Mouse (Mus musculus) erythroblast, embryonic 14.5 days (primary cell): ENCODE data around the gene Wdr86. TPM values are rescaled to one million over a fixed set of nuclear protein-coding genes. Genes with fewer than 3 reads are reported as not detected.

ENCODE experiments used
- H3K27me3 ChIP-seq: 2 replicates; pipeline ENCODE4 v1.6.1; 2012; ENCODE audit warnings: inconsistent platforms; ENCODE audit not compliant: control insufficient read depth
- H3K36me3 ChIP-seq: 2 replicates; pipeline ENCODE4 v1.6.1; 2012; ENCODE audit warnings: mild to moderate bottlenecking, inconsistent platforms; ENCODE audit not compliant: control insufficient read depth
- H3K4me1 ChIP-seq: 2 replicates; pipeline ENCODE4 v1.6.1; 2012; ENCODE audit warnings: inconsistent platforms; ENCODE audit not compliant: control insufficient read depth
- H3K4me3 ChIP-seq: replicated peaks from 2 replicates; pipeline ENCODE3; 2012; ENCODE audit warnings: moderate library complexity, mild to moderate bottlenecking, inconsistent platforms
- H3K9me3 ChIP-seq: 2 replicates; pipeline ENCODE4 v1.6.1; 2012; ENCODE audit warnings: low read length, inconsistent platforms, mixed read lengths; ENCODE audit not compliant: control insufficient read depth
- GATA1 ChIP-seq: IDR thresholded peaks from 2 replicates; pipeline ENCODE4 v1.6.1; 2012; ENCODE audit warnings: low read length, inconsistent platforms, mixed read lengths
- TAL1 ChIP-seq: IDR thresholded peaks from 3 replicates; pipeline ENCODE4 v1.6.1; 2012; ENCODE audit warnings: low read length, inconsistent platforms, mixed read lengths
- polyA plus RNA-seq: library from polyadenylated mRNA; stranded (reverse); fragments of >175 nt; gene quantifications from 2 replicates; pipeline ENCODE4 v1.2.3, GENCODE M21; 2012

The Wdr86 gene
- polyA plus RNA-seq, 1 experiment: not detected

DNA sequence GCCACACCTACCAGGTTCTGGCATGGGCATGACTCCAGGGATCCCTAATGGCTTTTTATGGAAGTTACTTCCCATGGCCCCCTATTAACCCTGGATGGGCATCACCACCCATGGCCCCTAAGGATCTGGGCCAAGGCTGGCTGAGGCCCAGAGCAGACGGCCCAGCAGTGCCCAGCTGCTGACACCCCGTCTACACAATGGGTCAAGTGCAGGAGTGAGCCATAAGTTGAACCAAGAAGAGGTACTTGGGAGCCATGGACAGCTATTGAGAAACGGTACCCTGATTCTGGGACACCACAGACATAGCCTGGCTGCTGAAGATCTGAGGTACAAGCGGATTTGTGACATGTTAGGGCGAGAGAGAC is 6.3 kb downstream of the Wdr86 start:
- Histone ChIP-seq H3K4me3 (no peak overlapping the region), H3K9me3 (no peaks in the 10 kb centered on the region), H3K36me3 (no peaks in the 10 kb centered on the region), H3K27me3 (peaks cover 11% of the 10 kb centered on the region), H3K4me1 (peaks cover 2% of the 10 kb centered on the region; the same call in 1 of the 2 replicates)
- no peak for TF ChIP-seq TAL1
- TF ChIP-seq GATA1: no peak

DNA sequence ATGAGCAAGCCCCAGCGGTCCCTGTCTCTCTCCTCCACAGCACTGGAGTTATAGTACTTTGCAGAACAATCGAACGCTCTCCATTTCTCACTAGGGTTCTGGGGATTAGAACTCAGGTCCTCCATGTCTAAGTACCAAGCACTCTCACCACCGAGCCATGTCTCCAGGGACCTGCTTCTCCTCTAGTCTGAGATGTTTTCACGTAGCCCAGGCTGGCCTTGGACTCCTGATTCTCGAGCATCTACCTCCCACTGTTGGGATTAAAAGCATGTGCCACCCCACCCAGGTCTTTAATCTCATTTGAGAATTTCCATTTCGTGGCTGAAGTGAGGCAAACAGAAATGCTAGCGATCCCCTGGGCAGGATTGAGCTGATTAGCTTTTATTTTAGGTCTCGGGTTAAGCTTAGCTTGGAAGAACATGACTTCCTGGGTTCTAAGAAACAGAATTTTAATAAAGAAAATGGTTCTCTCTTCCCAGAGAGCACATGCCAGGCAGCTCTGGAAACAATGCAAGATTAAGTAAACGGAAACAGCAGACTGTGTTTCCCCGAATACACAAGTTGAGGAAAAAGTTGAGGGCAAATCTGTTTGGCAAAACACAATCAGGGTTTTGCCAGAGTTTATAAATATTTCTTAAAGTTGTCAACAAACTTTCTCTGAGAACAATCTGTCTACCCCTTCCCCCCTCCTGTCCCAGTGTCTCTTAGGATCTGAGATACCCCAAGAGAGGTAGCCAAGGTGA is 6.8 kb downstream of the Wdr86 start:
- Histone ChIP-seq H3K9me3 (no peaks in the 10 kb centered on the region), H3K4me1 (peaks cover 2% of the 10 kb centered on the region; the same call in 1 of the 2 replicates), H3K27me3 (peaks cover 7% of the 10 kb centered on the region), H3K4me3 (no peak overlapping the region), H3K36me3 (no peaks in the 10 kb centered on the region)
- TF ChIP-seq TAL1: no peak
- no peak for TF ChIP-seq GATA1

DNA sequence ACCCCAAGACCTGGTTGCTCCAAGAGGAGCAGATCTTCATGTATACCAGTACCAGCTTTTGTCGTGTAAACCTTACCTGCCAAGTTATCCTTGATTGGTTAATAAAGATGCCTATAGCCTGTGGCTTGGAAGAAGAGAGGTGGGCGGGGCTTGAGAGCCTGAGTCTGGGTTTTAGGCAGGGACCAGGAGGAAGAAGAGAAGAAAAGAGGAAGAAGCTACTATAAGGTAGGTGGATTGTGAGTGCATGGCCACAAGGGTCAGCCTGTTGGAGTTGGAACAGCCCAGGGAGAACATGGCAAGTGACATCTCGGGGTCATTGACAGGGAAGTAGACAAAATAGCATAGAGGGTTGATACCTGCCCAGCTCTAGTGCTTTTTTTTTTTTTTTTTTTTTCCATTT is 10.7 kb downstream of the Wdr86 start:
- no peaks in the 10 kb centered on the region for H3K27me3 ChIP-seq
- no peak for TF ChIP-seq GATA1
- TF ChIP-seq TAL1: no peak
- no peaks in the 10 kb centered on the region for H3K9me3 ChIP-seq
- H3K4me1 ChIP-seq: peaks cover 3% of the 10 kb centered on the region; the same call in 1 of the 2 replicates
- H3K36me3 ChIP-seq: no peaks in the 10 kb centered on the region
- H3K4me3 ChIP-seq: no peak overlapping the region

DNA sequence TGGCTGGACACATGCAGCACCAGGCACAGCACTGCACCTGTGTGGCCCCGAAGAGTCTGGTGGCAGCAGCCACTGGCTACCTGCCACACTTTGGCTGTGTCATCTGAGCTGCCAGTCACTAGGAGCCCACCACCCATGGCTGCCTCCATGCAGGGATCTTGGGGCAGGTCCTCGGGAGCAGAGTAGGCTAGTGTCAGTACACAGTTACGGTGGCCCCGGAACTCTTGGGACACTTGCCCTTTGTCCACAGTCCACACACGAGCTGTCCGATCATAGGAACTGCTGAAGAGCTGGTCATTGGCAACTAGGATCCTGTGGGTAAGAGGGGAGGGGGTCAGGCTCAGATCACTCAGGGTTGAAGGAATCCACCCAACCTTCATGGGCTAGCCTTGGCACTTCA is 12.5 kb downstream of the Wdr86 start:
- H3K4me1 ChIP-seq: peaks cover 3% of the 10 kb centered on the region; the same call in 1 of the 2 replicates
- no peak overlapping the region for H3K4me3 ChIP-seq
- H3K27me3 ChIP-seq: no peaks in the 10 kb centered on the region
- TF ChIP-seq GATA1 (no peak), TAL1 (no peak)
- no peaks in the 10 kb centered on the region for H3K9me3 ChIP-seq
- H3K36me3 ChIP-seq: no peaks in the 10 kb centered on the region

DNA sequence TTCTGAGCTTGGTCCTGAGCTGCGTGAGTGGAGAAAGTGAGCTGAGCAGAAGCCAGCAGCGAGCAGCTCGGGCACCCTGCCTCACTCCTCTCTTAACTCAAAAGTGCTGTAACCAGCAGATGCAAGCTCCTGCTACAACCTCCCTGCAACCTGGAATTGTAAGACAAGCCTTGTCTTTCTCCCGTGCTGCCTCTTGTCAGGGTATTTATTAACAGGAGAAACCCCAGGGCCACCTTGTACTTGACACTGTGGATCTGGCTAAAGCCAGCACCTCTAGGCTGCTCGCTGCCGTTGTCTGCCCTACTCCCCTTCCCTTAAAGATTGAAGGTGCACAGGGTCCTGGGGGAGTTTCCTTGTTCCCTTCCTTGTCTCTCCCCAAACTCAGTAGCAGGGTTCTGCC is 16.5 kb downstream of the Wdr86 start:
- H3K4me3 ChIP-seq: no peak overlapping the region
- TF ChIP-seq GATA1: no peak
- no peak for TF ChIP-seq TAL1
- peaks cover 5% of the 10 kb centered on the region for H3K4me1 ChIP-seq
- H3K27me3 ChIP-seq: no peaks in the 10 kb centered on the region
- peaks cover 8% of the 10 kb centered on the region for H3K9me3 ChIP-seq
- peaks cover 19% of the 10 kb centered on the region for H3K36me3 ChIP-seq

DNA sequence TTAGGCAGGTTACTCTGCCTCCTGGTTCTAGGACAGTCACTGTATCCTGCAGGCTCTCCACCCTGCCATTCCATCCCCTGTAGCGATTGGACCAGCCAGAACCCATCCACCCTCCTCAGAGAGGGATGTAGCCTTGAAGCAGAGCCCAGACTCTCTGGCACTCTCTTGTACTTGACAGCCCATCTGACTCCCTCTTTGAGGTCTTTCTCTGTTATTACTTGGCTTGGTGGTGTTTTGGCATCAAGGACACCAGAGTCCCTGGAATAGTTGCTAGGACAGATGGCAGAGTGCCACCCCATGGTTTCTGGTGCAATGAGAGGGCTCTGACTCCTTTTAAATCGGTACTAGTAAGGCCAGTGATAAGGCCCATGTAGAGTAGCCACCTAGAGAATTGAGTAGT is 17.3 kb downstream of the Wdr86 start:
- H3K9me3 ChIP-seq: peaks cover 8% of the 10 kb centered on the region
- TF ChIP-seq TAL1 (no peak), GATA1 (no peak)
- peaks cover 27% of the 10 kb centered on the region for H3K36me3 ChIP-seq
- no peak overlapping the region for H3K4me3 ChIP-seq
- no peaks in the 10 kb centered on the region for H3K27me3 ChIP-seq
- peaks cover 5% of the 10 kb centered on the region for H3K4me1 ChIP-seq

DNA sequence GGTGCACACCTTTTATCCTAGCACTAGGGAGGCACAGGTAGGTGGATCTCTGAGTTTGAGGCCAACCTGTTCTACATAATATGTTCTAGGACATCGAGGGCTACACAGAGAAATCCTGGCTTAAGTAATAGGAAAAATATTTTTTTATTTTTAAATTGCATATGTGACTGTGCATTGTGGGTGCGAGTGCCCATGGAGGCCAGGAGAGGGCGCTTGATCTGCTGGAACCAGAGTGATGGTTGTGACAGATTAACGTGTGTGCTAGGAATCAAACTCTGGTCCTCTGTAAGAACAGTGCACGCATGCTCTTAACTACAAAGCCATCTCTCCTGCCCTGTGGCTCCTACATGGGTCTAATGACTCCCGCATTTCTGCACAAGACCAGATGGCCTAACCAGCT is 18.9 kb downstream of the Wdr86 start:
- Histone ChIP-seq H3K9me3 (peaks cover 8% of the 10 kb centered on the region), H3K4me3 (no peak overlapping the region), H3K4me1 (peaks cover 2% of the 10 kb centered on the region), H3K27me3 (no peaks in the 10 kb centered on the region), H3K36me3 (peaks cover 43% of the 10 kb centered on the region)
- no peak for TF ChIP-seq GATA1
- no peak for TF ChIP-seq TAL1

DNA sequence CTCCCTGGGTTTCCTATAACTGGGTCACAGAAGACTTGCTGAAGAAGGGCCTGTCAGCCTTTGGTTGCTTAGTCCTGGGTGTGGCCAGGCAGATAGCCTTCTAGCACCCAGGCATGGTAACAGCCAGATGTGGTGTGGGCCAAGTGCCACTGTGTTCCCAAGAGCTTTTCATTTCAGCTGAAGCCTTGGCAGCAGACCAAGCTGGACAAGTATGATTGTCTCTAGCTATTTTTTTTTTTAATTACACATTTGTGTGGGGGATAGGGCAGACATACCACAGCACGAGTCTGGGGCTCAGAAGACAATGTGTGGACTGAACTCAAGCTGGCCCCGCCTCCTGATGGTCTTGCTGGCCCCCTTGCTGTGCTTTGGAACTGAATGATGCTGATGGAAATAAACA is 20.6 kb downstream of the Wdr86 start:
- H3K27me3 ChIP-seq: no peaks in the 10 kb centered on the region
- H3K9me3 ChIP-seq: peaks cover 8% of the 10 kb centered on the region
- TF ChIP-seq GATA1: no peak
- TF ChIP-seq TAL1: no peak
- peaks cover 2% of the 10 kb centered on the region for H3K4me1 ChIP-seq
- H3K4me3 ChIP-seq: no peak overlapping the region
- H3K36me3 ChIP-seq: peaks cover 59% of the 10 kb centered on the region

DNA sequence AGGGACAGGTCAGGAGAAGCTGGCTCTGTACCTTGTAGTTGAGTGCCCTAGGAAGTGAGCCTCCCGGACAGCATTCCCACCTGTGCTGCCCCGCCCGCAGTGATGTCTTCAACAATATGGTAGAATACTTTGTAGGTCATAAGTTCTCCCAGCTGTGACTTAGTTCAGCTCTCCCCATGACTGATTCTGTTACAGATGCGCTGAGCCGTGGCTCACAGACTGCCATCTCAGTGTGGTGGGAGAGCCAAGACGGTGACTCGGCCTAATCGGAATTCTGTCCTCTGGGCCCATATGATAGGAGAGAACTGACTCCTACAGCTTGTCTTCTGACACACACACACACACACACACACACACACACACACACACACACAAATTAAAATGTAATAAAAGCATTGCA is 25.9 kb downstream of the Wdr86 start:
- TF ChIP-seq TAL1 (no peak), GATA1 (no peak)
- H3K9me3 ChIP-seq: no peaks in the 10 kb centered on the region
- H3K4me3 ChIP-seq: no peak overlapping the region
- no peaks in the 10 kb centered on the region for H3K4me1 ChIP-seq
- no peaks in the 10 kb centered on the region for H3K27me3 ChIP-seq
- H3K36me3 ChIP-seq: peaks cover 94% of the 10 kb centered on the region

DNA sequence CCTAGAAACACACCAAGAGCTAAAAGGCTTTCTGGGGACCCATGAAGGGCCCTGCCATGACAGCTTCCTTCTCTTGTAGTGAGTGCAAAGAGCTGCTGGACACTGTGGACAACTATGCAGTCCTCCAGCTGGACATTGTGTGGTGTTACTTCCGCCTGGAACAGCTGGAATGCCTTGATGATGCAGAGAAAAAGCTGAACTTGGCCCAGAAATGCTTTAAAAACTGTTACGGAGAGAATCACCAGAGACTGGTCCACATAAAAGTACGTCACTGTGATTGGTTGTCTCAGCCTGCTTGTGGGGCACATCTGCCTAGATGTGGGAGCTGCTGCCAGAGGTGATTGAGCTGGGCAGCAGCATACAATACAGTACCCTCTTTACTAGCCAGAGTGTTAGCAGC is 29.3 kb downstream of the Wdr86 start:
- TF ChIP-seq GATA1 (no peak), TAL1 (no peak)
- no peak overlapping the region for H3K4me3 ChIP-seq
- no peaks in the 10 kb centered on the region for H3K27me3 ChIP-seq
- peaks cover 92% of the 10 kb centered on the region for H3K36me3 ChIP-seq
- no peaks in the 10 kb centered on the region for H3K9me3 ChIP-seq
- no peaks in the 10 kb centered on the region for H3K4me1 ChIP-seq
